Mouse (Mus musculus): ENCODE data around the gene Cntn1. TPM values are rescaled to one million over a fixed set of nuclear protein-coding genes. Genes with fewer than 3 reads are reported as not detected.

Cntn1 gene
- 154 and 159 TPM in 2 replicates for polyA plus RNA-seq (2012; rRNA removed)

- TF ChIP-seq POLR2A (IDR thresholded peaks at IDR 0.05; ENCODE audit: borderline replicate concordance, insufficient read depth, low read length) = peak; percentile 76
- no peak for TF ChIP-seq CTCF (IDR thresholded peaks at IDR 0.05; ENCODE audit: borderline replicate concordance, insufficient read depth, low read depth, low read length)
- DNase-seq = peak; percentile 92 to 95
- H3K4me3 ChIP-seq (replicated peaks; ENCODE audit: insufficient read depth, low read depth, low read length) = peak within 1 kb of the TSS; percentile 75
- peaks cover 4% of the 10 kb centered on the region for H3K4me1 ChIP-seq (ENCODE audit: control insufficient read depth, insufficient read depth, low read length)
- 1% methylated on average over 17 of the region's 17 CpGs for WGBS
- peak within 1 kb of the TSS; percentile 72 for H3K27ac ChIP-seq (ENCODE audit: insufficient read depth, low read length)
- H3K27me3 ChIP-seq (ENCODE audit: control insufficient read depth, insufficient read depth, low read length) = no peaks in the 10 kb centered on the region
These were observed at the start of gene Cntn1 for GRCm38 (mm10) chr15:92050996-92051352. Cntn1 (plus strand) TSS chr15:92051165.

- Histone ChIP-seq H3K4me3 (replicated peaks; ENCODE audit: insufficient read depth, low read depth, low read length) (no peak overlapping the region), H3K4me1 (ENCODE audit: control insufficient read depth, insufficient read depth, low read length) (peaks cover 5% of the 10 kb centered on the region), H3K27ac (ENCODE audit: insufficient read depth, low read length) (no peak overlapping the region), H3K27me3 (ENCODE audit: control insufficient read depth, insufficient read depth, low read length) (no peaks in the 10 kb centered on the region)
- TF ChIP-seq CTCF (IDR thresholded peaks at IDR 0.05; ENCODE audit: borderline replicate concordance, insufficient read depth, low read depth, low read length) = no peak
- no peak for TF ChIP-seq POLR2A (IDR thresholded peaks at IDR 0.05; ENCODE audit: borderline replicate concordance, insufficient read depth, low read length)
- WGBS = 40% methylated on average over 3 of the region's 3 CpGs
- DNase-seq = peak; percentile 21 to 26
These were observed 49.5 kb upstream of the Cntn1 start for GRCm38 (mm10) chr15:92001431-92001830.

GRCm38 (mm10) chr15:92012165-92013083, 38.5 kb upstream of the Cntn1 start:
- Histone ChIP-seq H3K27ac (ENCODE audit: insufficient read depth, low read length) (no peak overlapping the region), H3K27me3 (ENCODE audit: control insufficient read depth, insufficient read depth, low read length) (no peaks in the 10 kb centered on the region), H3K4me1 (ENCODE audit: control insufficient read depth, insufficient read depth, low read length) (no peaks in the 10 kb centered on the region), H3K4me3 (replicated peaks; ENCODE audit: insufficient read depth, low read depth, low read length) (no peak overlapping the region)
- no peak for TF ChIP-seq POLR2A (IDR thresholded peaks at IDR 0.05; ENCODE audit: borderline replicate concordance, insufficient read depth, low read length)
- no peak for TF ChIP-seq CTCF (IDR thresholded peaks at IDR 0.05; ENCODE audit: borderline replicate concordance, insufficient read depth, low read depth, low read length)
- WGBS = 91% methylated on average over 8 of the region's 8 CpGs
- DNase-seq = no peak

GRCm38 (mm10) chr15:92034111-92034510, 16.9 kb upstream of the Cntn1 start:
- Histone ChIP-seq H3K4me1 (ENCODE audit: control insufficient read depth, insufficient read depth, low read length) (no peaks in the 10 kb centered on the region), H3K27me3 (ENCODE audit: control insufficient read depth, insufficient read depth, low read length) (no peaks in the 10 kb centered on the region), H3K4me3 (replicated peaks; ENCODE audit: insufficient read depth, low read depth, low read length) (no peak overlapping the region), H3K27ac (ENCODE audit: insufficient read depth, low read length) (no peak overlapping the region)
- TF ChIP-seq CTCF (IDR thresholded peaks at IDR 0.05; ENCODE audit: borderline replicate concordance, insufficient read depth, low read depth, low read length) (no peak), POLR2A (IDR thresholded peaks at IDR 0.05; ENCODE audit: borderline replicate concordance, insufficient read depth, low read length) (no peak)
- no peak for DNase-seq
- WGBS = 89% methylated on average over 1 of the region's 1 CpGs

GRCm38 (mm10) chr15:92042538-92042937, 8.4 kb upstream of the Cntn1 start:
- Histone ChIP-seq H3K4me3 (replicated peaks; ENCODE audit: insufficient read depth, low read depth, low read length) (no peak overlapping the region), H3K4me1 (ENCODE audit: control insufficient read depth, insufficient read depth, low read length) (peaks cover 3% of the 10 kb centered on the region; the same call in 1 of the 2 replicates), H3K27me3 (ENCODE audit: control insufficient read depth, insufficient read depth, low read length) (no peaks in the 10 kb centered on the region), H3K27ac (ENCODE audit: insufficient read depth, low read length) (no peak overlapping the region)
- WGBS = 28% methylated on average over 5 of the region's 5 CpGs
- TF ChIP-seq CTCF (IDR thresholded peaks at IDR 0.05; ENCODE audit: borderline replicate concordance, insufficient read depth, low read depth, low read length) = no peak
- TF ChIP-seq POLR2A (IDR thresholded peaks at IDR 0.05; ENCODE audit: borderline replicate concordance, insufficient read depth, low read length) = no peak
- no peak for DNase-seq

- Histone ChIP-seq H3K4me1 (ENCODE audit: control insufficient read depth, insufficient read depth, low read length) (peaks cover 3% of the 10 kb centered on the region; the same call in 1 of the 2 replicates), H3K27me3 (ENCODE audit: control insufficient read depth, insufficient read depth, low read length) (no peaks in the 10 kb centered on the region), H3K4me3 (replicated peaks; ENCODE audit: insufficient read depth, low read depth, low read length) (no peak overlapping the region), H3K27ac (ENCODE audit: insufficient read depth, low read length) (no peak overlapping the region)
- no peak for TF ChIP-seq POLR2A (IDR thresholded peaks at IDR 0.05; ENCODE audit: borderline replicate concordance, insufficient read depth, low read length)
- peak; percentile 24; the same call in 1 of the 2 replicates for TF ChIP-seq CTCF (IDR thresholded peaks at IDR 0.05; ENCODE audit: borderline replicate concordance, insufficient read depth, low read depth, low read length)
- 17% methylated on average over 8 of the region's 8 CpGs for WGBS
- DNase-seq = peak; percentile 78 to 84
These were observed 4.9 kb upstream of the Cntn1 start for GRCm38 (mm10) chr15:92046042-92046441.

- no peak for DNase-seq
These were observed 2.9 kb upstream of the Cntn1 start for GRCm38 (mm10) chr15:92048031-92048430.

GRCm38 (mm10) chr15:92048531-92048930, 2.4 kb upstream of the Cntn1 start:
- no peak overlapping the region for H3K27ac ChIP-seq (ENCODE audit: insufficient read depth, low read length)
- no peak for TF ChIP-seq CTCF (IDR thresholded peaks at IDR 0.05; ENCODE audit: borderline replicate concordance, insufficient read depth, low read depth, low read length)
- TF ChIP-seq POLR2A (IDR thresholded peaks at IDR 0.05; ENCODE audit: borderline replicate concordance, insufficient read depth, low read length) = no peak
- H3K27me3 ChIP-seq (ENCODE audit: control insufficient read depth, insufficient read depth, low read length) = no peaks in the 10 kb centered on the region
- no peak overlapping the region for H3K4me3 ChIP-seq (replicated peaks; ENCODE audit: insufficient read depth, low read depth, low read length)
- 80% methylated on average over 4 of the region's 4 CpGs for WGBS
- no peak for DNase-seq
- H3K4me1 ChIP-seq (ENCODE audit: control insufficient read depth, insufficient read depth, low read length) = peaks cover 6% of the 10 kb centered on the region

More at GRCm38 (mm10) chr15:92048031-92048430, 2.9 kb upstream of the Cntn1 start:
- Histone ChIP-seq H3K27me3 (ENCODE audit: control insufficient read depth, insufficient read depth, low read length) (no peaks in the 10 kb centered on the region), H3K4me1 (ENCODE audit: control insufficient read depth, insufficient read depth, low read length) (peaks cover 3% of the 10 kb centered on the region; the same call in 1 of the 2 replicates), H3K27ac (ENCODE audit: insufficient read depth, low read length) (no peak overlapping the region), H3K4me3 (replicated peaks; ENCODE audit: insufficient read depth, low read depth, low read length) (no peak overlapping the region)
- TF ChIP-seq CTCF (IDR thresholded peaks at IDR 0.05; ENCODE audit: borderline replicate concordance, insufficient read depth, low read depth, low read length) (no peak), POLR2A (IDR thresholded peaks at IDR 0.05; ENCODE audit: borderline replicate concordance, insufficient read depth, low read length) (no peak)
- 84% methylated on average over 4 of the region's 4 CpGs for WGBS
